Mouse (Mus musculus) cerebellum, adult 9-11 months (tissue): ENCODE results near the gene Snap47.

ENCODE experiments used
- DNase-seq: peaks from one replicate; pipeline ENCODE4 v3.0.0; 2022

Snap47 gene

GRCm38 (mm10) chr11:59366633-59367032, 84.4 kb downstream of the Snap47 start:
- DNase-seq: no peak

DNA sequence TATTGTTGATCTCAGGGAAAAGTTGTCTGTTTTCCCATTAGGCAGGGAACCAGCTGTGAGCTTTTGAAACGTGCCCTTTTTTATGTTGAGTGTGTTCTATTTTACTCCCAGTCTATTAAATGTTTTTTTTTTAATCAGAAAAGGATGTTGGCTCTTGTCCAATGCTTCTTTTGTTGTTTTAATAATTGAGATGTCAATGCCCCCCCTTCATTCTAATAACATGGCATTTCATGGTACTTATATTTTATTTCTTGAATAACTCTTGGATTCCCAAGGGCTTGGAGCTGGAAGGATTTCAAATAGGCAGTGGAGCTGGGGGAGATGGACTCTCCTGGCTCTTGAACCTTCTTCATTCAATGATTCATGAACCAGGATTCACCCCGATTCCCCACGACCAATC, 85.0 kb downstream of the Snap47 start:
- no peak for DNase-seq

GRCm38 (mm10) chr11:59364417-59364816, 86.6 kb downstream of the Snap47 start:
- no peak for DNase-seq

DNA sequence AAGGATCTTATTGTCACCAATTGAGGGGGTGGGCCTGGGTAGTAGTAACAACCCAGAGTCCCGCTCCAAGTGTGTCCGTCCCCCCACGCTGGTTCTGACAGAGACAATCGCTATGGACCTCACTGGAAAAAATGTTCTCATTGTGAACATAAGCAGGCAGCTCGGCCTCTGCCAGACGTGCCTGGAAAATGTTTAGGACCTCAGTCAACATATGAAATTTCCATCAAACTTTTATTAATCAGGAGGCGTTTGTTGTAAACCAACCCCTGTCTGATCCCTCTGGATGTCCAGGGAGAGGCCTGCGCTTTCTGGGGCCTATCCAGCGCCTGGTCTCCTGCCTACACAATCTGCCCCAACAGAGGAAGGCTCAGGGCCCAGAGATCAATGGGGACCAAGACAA, 87.0 kb downstream of the Snap47 start:
- DNase-seq: no peak

DNA sequence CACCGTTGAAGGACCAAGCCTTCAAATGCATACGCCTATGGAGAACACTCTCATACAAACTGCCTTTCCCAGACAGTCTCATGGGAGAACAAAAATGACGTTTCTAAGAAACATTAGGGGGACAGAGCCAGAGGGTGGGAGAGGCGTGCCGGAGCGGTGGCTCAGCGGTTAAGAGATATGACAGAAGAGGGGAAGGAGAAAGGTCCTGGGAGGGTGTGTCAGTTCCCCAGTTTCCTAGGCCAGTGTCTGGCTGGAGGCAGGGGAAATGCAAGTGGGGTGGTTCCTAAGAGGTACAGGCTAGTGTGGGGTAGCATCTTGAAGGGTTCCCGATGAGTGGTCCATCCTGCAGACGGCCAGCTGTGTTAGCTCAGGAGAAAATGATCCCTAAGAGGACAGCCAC, 89.7 kb downstream of the Snap47 start:
- DNase-seq: no peak
